Mouse (Mus musculus): ENCODE results near the gene Nom1. TPM values are rescaled to one million over a fixed set of nuclear protein-coding genes. Genes with fewer than 3 reads are reported as not detected.

Nom1 gene
- total RNA-seq, 2 experiments from 2014 or later: 11.9 to 12.7 TPM

DNA sequence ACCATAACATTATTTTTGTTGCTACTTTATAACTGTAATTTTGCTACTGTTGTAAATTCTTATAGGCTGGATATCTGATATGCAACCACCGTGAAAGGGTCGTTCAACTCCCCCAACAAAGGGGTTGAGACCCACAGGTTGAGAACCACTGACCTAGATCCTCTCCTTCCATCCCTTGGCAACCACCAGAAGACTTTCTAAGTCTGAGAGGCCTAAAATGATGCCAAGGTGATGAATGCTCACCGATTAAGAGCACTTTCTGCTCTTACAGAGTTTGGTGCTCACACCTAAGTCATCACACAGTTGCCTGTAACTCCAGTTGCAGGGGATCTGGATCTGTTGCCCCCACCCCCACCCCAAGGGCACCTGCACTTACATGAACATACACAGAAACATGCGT lies 35.0 kb downstream of the Nom1 start:
- intact Hi-C loops (cut with DNase I): no loop called here
- no peak for DNase-seq (ENCODE audit: low spot score)

DNA sequence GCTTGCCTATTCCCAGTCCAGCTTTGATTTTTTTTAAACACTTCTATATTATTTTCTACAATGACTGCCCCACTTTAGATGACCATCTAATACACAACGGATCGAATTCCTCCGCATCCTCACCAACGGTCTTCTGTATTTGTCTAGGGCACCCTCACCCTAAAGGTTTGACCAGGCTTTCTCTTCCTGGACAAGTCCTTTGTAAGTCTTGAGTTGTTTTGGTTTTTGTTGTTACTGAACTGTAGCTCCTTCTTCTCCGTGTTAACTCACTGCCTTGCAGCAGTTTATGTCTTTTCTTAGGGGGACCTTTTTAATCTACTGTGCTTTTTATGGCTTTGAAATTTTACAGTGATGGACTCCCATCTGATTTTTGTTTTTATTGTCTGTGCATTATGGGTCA lies 35.8 kb downstream of the Nom1 start:
- no peak for DNase-seq (ENCODE audit: low spot score)
- intact Hi-C loops (cut with DNase I): no loop called here

DNA sequence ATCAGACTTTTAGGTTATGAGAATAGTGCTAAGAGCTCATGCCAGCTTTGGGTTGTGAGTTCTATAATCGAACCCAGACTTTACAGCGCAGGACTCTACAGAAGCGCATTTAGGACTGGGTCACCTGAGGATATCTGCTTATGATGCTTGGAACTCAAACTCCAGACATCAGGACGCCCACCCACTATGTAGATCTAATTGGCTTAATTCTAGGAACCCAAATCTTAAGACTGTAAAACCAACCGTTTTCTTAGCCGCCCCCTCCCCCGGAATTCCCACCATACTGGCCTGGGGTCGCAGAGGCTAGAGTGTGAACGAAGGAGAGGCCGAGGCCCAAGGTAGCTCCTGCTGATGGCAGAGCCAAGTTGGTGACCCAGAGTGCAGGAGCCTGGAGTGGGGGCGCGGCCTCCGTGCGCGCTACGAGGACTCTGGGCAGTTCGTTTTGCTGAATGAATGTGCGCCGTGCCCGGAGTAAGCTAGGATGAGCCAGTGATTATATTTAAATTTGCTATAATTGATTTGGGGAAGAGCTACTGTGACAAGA lies 36.5 kb downstream of the Nom1 start:
- DNase-seq (ENCODE audit: low spot score): no peak
- intact Hi-C loops (cut with DNase I): no loop called here

DNA sequence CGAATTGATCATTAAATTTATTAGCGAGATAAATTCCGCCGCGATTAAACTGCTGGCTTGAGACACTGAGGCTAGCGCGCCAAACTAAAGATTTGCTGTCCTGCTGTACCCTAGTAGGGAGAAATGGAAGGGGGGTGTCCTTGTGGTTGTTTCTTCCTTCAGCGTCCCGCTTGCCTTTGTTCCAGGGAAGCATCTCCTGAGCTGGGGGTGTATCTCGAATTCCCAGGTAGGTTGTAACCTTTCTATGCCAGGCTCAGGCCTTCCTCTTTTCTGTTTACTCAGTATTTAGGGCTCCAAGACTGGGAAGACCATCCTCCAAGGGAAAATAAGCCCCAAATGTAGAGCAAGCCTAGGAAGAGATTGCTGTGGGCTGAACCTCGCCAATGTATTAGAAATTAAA lies 36.9 kb downstream of the Nom1 start:
- intact Hi-C loops (cut with DNase I): no loop called here
- no peak for DNase-seq (ENCODE audit: low spot score)

DNA sequence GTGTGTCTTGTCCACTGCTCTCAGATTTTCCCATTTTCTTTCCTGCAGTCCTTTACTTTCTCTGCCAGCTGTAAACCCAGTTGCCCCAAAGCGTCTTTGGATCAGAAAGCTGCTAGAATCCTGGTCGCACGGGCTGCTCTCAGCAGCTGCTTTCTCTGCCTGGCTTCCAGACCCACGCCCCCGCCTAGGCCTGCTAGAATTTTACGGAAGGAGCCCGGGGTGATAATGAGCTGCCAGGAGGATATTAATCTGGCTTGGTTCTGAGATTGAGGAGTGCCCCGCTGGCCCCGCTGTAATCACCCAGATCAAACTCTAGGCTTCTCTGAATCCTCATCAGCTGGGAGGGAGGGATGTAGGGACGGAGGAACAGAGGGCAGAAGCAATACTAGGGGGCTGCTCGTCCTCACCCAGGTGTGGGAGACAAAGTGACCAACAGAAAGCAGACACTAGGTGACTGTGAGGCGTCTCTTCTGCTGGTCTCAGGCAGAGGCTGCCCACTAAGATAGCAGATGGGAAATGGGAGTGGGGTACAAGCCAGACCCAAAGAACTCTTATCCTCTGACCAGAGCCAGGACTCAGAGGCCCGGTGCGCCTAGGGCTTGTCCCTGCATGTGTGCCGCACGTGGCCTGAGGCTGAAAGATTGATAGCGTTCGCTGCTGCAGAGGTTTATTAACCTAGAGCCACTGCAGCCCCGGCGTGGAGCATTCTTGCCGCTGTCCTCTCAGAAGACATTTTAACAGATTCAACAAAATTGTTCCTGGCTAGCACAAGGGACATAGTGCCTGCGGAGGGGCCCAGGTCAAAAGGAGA lies 37.6 kb downstream of the Nom1 start:
- intact Hi-C loops (cut with DNase I): no loop called here
- no peak for DNase-seq (ENCODE audit: low spot score)

DNA sequence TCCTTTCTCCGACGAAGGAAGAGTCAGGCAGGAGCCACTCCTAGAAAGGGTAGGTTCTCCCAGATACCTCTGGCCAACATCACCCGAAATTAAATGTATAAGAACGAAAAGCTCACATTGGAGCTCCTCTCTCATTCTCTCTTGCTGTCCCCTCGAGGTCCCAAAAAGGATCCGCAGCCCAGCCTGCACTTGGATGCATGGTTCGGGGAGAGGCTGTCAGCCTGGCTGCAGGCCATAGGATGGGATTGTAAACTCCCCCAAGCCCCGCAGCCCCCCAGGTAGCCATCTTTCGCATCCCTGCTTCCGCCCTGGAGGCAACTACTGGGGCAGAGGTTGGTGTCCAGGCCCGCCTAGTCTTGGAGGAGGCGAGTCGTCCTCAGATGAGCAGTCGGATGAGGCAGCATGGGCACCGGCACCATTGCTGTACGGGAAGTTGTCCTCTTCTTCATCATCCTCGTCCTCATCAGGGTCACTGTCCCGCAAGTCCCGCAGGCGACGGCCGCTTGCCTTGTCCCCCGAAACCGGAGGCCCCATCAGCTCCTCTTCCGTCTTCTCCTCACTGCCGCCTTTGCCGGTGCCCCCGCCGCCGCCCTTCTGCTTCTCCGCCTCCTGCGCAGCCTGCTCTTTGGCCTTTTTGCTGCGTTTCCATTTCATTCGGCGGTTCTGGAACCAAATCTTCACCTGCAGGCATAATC lies 39.2 kb downstream of the Nom1 start:
- no peak for DNase-seq (ENCODE audit: low spot score)
- intact Hi-C loops (cut with DNase I): no loop called here

DNA sequence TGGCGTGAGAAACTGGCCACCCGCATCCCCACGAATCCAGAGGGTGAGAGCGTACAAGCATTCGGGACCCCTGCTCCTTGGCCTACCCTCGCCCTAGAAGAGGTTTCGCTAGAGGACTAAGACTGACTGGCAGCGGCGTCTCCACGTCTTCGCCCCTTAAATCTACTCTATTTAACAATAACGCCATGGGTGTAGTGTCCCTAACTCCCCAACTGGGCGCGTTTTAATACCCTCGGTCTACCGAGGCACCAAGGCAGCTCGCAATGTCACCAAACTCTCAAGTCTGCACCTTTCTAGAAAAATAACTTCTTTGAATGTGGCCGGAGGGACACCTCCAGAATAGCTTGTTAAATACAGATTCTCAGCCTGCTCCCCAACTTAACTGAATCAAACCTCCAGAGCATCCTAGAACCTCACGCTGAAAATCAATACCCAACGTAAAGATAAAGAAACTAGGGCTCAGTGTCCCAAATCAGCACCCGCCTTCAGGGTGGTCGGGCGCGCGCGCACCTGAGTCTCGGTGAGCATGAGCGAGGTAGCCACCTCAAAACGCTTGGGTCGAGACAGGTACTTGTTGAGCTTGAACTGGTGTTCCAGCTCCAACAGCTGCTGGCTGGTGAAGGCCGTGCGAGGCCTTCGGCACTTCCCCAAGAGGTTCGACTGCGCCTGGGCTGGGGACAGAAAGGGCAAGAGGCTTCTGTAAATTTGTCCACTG lies 39.9 kb downstream of the Nom1 start:
- DNase-seq (ENCODE audit: low spot score): no peak
- intact Hi-C loops (cut with DNase I): no loop called here

DNA sequence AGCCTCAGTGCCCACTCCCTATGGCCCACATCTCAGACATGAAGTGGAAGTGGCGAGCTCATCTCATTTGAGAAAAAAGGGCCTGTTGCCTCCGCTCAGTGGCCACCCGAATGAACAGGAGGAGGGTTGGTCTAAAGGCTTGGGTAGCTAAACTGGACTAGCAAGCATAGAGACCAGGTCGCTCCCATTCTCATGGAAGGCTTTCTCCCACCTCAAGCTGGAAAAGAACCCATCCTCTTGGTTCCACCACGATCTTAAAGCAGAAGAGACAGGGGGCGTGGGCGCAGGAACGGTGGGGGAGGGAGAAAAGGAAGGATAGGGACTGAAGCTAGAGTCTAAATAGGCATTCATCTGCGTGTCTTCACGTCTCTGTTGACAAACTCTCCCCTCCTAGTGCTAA lies 40.6 kb downstream of the Nom1 start:
- DNase-seq (ENCODE audit: low spot score): no peak
- intact Hi-C loops (cut with DNase I): no loop called here

DNA sequence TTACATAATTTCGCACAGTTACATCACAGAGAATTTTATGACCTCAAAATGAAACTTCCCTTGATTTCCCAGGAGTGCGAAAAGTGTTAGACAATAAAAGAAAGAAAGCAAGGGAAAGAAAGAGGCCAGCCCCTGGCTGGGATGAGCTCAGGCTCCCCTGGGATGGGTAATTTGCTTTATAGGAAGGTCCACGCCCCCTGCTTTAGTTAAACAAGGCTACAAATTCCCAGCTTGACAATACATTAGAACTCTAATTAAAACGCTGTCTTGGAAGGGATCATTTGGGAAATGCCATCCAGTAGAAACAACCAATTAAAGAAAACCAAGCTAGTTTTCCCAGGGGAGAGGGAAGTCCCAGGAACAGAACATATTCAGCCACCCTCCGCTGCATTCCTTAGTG lies 41.1 kb downstream of the Nom1 start:
- intact Hi-C loops (cut with DNase I): no loop called here
- DNase-seq (ENCODE audit: low spot score): no peak

DNA sequence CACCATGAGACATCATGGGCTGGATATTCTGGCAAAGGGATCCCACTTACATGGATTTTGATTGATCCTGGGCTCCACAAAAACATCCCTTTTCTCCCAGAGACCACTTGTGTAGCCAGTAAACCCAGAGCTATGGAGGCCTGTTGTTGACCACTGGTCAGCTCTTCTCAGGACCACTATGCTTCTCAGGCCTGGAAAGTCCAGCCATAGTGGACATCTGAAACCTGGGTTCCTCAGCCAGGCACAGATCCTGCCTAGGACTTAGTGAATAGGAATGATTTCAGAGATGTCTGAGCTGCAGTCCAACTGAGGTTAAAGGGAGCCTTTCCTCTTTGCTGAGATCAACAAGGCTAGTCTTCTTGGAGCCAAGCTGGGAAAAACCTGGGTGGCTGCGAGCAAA lies 41.6 kb downstream of the Nom1 start:
- DNase-seq (ENCODE audit: low spot score): no peak
- intact Hi-C loops (cut with DNase I): no loop called here

DNA sequence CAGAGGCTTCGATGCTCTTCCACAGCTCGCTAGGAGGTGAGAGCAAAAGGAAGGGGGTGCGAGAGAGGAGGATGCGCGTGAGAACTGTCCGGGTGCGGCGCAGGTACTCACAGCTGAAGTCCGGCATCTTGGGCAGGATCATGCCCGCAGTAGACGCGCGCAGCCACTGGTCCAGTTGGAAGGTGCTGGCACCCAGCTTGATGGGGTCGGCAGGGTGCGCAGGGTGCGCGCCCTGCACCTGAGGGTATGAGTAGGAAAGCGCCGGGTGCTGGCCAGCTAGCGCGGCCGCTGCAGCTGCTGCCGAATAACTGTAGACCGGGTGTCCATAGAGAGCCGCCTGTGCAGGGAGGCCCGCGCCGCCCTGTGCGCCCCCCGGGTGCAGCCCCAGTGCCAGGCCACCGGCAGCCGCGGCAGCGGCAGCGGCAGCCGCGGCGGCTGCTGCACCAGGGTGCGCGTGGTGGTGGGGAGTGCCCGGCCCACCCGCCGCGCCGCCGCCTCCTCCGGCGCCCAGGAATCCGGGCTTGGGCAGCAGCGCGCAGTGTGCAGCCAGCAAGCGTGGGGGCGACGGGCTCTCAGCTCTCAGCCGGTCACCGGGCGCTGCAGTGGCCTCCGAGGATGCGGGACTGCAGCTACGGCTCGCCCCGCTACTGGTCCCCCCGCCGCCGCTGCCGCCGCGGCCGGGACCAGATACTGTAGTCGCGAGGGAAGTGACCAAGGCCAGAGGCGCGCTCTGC lies 43.2 kb downstream of the Nom1 start:
- DNase-seq (ENCODE audit: low spot score): no peak
- intact Hi-C loops (cut with DNase I): no loop called here

DNA sequence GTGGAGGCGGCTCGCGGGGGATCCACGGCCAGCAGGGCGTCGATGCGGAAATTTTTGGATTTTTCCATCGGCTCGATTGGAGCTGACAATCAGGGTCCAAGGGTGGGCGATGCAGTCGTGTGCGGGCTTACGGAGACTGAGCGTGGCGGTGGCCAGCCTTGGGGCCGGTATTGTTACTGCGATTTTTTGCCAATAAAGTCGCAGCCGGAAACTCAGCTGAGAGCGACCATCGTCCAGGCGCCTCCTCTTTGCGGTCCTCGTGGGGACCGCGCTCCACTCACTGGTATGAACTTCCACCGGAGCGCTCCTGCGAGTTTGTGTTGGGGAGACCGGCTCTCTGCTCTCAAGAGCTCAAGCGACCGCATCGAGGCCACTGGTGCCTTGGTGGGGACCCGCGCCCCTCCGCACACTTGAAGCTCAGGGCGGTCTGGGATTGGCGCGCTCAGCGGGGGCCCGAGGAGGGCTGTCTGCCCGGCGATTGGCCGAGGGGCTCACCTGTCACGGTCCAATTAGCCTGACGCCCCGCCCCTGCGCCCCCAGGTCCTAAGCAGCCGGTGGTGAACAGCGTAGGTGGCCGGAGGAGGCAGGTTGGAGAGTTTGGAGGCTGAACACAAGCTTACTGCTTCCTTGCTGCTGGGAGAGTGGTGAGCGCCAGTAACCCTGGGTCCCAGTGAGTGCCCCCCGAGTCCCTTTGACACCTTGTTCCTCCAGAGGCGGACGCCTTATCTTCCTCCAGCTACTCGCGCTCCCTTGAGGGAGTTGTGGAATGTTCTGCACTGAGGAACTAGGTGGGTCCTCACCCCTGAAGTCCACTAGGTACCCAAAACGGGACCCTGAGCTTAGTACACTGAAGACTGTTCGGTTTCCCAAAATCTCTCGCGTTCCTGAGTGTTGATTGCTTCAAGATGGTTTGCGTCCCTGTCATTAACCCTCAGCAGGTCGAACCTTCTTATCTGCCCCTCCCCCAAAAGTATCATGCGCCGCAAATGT lies 44.0 kb downstream of the Nom1 start, which contains the start of gene Mnx1:
Gene Mnx1, minus strand, starts transcription at position 263 of the 990 bp plus-strand sequence.
- DNase-seq (ENCODE audit: low spot score): no peak
- intact Hi-C loops (cut with DNase I): no loop called here

DNA sequence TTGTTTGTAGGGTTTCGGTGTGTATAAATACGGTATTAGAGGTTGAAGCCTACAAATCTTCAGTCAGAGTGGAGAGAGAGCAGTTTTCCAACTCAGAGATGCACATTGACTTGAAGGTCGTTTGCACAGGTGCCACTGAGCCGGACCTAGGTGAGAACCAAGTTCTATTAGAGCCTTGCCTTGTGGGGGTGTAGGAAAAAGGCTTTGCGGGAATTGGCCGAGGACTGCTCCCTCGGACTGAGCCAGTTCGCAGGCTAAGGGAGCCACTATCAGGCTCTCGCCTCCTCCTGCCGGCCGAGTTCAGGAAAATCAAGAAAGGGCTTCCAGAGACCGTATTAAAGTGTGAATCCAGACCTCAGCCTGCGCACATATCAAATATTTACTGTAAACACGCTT lies 44.7 kb downstream of the Nom1 start:
- intact Hi-C loops (cut with DNase I): no loop called here
- DNase-seq (ENCODE audit: low spot score): no peak

DNA sequence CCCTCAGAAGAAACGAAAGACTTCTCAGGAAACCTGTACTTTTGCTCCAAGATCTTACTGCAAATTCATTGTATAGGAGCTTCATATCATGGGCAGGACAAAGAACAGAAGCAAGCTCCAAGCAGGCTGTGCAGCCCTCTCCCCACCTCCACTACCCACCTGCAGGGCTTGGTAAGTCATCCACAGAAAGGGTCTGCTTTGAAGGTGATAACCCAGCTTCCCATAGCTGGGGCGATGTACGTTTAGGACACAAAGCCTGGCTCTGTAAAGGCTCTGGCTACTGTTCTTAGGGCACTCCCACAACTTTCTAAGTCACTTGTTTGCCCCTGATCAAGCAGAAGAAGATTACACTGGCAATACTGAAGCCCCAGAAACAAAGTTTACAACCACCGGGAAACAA lies 49.3 kb downstream of the Nom1 start:
- intact Hi-C loops (cut with DNase I): no loop called here
- DNase-seq (ENCODE audit: low spot score): no peak

DNA sequence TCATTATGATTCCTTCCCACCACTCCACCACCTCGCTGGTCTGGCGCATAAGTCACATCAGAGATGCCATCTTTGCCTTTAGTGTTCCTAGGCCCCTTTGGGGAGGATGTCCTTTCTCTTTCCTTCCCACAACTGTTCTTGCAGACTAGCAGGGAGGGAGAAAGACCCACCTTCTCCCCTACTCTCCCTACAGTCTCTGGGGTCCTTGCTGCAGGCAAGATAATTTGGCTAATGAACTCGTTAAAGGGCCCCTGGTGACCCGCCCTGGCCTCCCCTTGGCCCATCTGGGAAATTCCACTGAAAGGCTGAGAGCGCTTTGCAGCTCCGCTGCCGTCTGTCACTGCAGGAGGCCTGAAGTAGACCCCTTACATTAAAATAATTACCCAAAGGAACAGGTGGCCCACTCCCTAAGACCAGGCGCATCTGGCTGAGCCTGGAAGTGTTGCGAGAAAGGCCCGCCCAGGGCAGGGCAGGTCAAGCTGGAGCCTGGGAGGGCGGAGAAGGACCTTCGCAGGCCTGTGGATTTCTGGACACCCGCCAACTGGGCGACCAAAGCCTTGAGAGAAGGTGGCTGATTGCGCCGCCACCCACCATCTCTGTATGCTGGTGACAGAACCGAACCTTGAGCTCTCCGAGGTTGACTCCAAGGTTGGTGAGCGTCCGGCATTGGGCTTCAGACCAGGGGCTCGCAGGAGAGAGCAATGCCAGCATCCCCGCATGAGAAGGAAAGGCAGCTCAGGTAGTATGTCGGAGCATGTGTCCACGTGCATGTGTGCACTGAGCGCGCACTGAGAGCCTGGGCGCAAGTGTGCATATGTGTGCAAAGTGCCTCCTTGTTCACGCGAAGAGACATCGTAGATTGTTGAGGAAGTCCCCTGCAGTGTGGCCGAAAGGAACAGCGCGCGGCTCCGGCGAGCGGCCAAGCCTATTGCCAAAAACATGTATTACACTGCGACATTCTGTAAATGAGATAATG lies 50.8 kb downstream of the Nom1 start:
- DNase-seq (ENCODE audit: low spot score): no peak
- intact Hi-C loops (cut with DNase I): no loop called here

DNA sequence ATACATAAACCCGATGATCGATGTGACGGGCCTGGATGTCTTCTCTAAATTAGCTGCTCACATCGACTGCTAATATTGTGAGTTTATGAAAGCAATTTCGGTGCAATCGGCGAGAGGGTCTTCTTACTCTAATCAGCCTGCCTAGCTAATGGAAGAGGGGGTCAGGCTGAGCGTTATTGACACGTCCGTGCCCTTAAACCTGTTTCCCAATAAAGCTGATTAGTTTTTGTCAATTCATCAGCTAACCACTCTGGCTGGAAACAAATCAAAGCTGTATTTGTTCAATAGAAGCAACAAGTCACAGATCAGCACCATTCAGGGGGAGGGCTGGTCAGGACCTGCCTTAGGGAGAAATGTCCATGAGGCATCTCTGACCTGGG lies 51.5 kb downstream of the Nom1 start:
- intact Hi-C loops (cut with DNase I): no loop called here
- no peak for DNase-seq (ENCODE audit: low spot score)

DNA sequence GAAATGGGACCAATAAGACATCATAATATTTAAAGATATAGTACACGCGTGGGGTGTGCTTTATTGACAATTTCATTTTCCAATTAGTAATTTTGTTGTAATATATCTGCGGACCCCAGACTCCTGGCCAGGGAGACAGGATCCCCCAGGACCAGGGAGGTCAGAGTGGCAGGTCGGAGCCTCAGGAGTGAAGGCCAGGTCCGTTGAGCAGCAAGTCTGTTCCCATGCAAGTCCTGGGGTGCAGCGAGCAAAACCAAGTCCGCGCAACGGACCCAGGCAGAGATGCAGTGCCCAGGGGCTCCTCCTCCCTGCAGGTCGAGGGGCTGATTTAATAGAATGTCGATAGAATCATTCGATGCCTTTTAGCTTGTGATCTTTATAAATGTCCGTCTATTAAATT lies 52.9 kb downstream of the Nom1 start:
- DNase-seq (ENCODE audit: low spot score): no peak
- intact Hi-C loops (cut with DNase I): no loop called here

DNA sequence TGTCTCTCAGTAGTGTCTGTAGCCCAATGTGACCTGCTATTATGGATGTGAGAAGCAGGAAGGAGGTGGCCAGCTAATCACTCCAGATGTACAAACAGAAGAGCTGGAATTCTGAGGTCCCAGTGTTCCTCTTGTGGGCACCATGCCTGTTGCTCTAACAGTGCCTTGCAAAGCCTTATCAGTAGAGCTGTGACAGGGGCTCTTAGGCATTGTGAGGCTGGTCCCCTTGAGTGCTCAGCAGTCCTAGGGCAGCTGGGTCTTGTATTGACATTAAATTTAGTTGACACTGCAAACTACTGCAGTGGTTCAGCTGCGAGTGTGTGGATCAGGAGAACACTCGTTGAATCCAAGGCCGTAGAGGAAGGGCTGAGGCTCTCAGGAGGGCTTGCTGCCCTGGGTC lies 72.5 kb downstream of the Nom1 start:
- no peak for DNase-seq (ENCODE audit: low spot score)
- intact Hi-C loops (cut with DNase I): no loop called here
